Mouse (Mus musculus): ENCODE measurements around the gene Tnks1bp1. TPM values are rescaled to one million over a fixed set of nuclear protein-coding genes. Genes with fewer than 3 reads are reported as not detected.

Tnks1bp1 gene
- polyA plus RNA-seq, 1 experiment: 36.9 TPM

GRCm38 (mm10) chr2:85093376-85093775 is 45.6 kb downstream of the Tnks1bp1 start:
- H3K27ac ChIP-seq (ENCODE audit: control insufficient read depth, insufficient read depth, low read length): no peak overlapping the region
- H3K4me1 ChIP-seq (replicated peaks; ENCODE audit: control insufficient read depth, insufficient read depth, low read length): no peaks in the 10 kb centered on the region
- WGBS: 90% methylated on average over 1 of the region's 1 CpGs
- no peak for DNase-seq
- H3K36me3 ChIP-seq (ENCODE audit: control insufficient read depth, insufficient read depth, low read length): no peaks in the 10 kb centered on the region
- TF ChIP-seq POLR2A (IDR thresholded peaks at IDR 0.05; ENCODE audit: control insufficient read depth, extremely low read depth, insufficient read depth, low read length, poor library complexity) (no peak), CTCF (IDR thresholded peaks at IDR 0.05; ENCODE audit: borderline replicate concordance, control insufficient read depth, extremely low read depth, insufficient read depth, low read length, poor library complexity) (no peak)
- H3K4me3 ChIP-seq (ENCODE audit: control insufficient read depth, insufficient read depth, low read length): no peak overlapping the region
- H3K27me3 ChIP-seq (ENCODE audit: control insufficient read depth, insufficient read depth, low read length): no peaks in the 10 kb centered on the region

- no peak overlapping the region for H3K27ac ChIP-seq (ENCODE audit: control insufficient read depth, insufficient read depth, low read length)
- no peaks in the 10 kb centered on the region for H3K36me3 ChIP-seq (ENCODE audit: control insufficient read depth, insufficient read depth, low read length)
- no peak overlapping the region for H3K4me3 ChIP-seq (ENCODE audit: control insufficient read depth, insufficient read depth, low read length)
- H3K4me1 ChIP-seq (replicated peaks; ENCODE audit: control insufficient read depth, insufficient read depth, low read length): no peaks in the 10 kb centered on the region
- TF ChIP-seq POLR2A (IDR thresholded peaks at IDR 0.05; ENCODE audit: control insufficient read depth, extremely low read depth, insufficient read depth, low read length, poor library complexity): no peak
- no peak for DNase-seq
- H3K27me3 ChIP-seq (ENCODE audit: control insufficient read depth, insufficient read depth, low read length): no peaks in the 10 kb centered on the region
- WGBS: 94% methylated on average over 5 of the region's 5 CpGs
These were observed 48.1 kb downstream of the Tnks1bp1 start for GRCm38 (mm10) chr2:85095906-85096305.

- Histone ChIP-seq H3K27me3 (ENCODE audit: control insufficient read depth, insufficient read depth, low read length) (no peaks in the 10 kb centered on the region), H3K27ac (ENCODE audit: control insufficient read depth, insufficient read depth, low read length) (no peak overlapping the region), H3K36me3 (ENCODE audit: control insufficient read depth, insufficient read depth, low read length) (no peaks in the 10 kb centered on the region), H3K4me3 (ENCODE audit: control insufficient read depth, insufficient read depth, low read length) (no peak overlapping the region), H3K4me1 (replicated peaks; ENCODE audit: control insufficient read depth, insufficient read depth, low read length) (no peaks in the 10 kb centered on the region)
- DNase-seq: no peak
- TF ChIP-seq CTCF (IDR thresholded peaks at IDR 0.05; ENCODE audit: borderline replicate concordance, control insufficient read depth, extremely low read depth, insufficient read depth, low read length, poor library complexity) (no peak), POLR2A (IDR thresholded peaks at IDR 0.05; ENCODE audit: control insufficient read depth, extremely low read depth, insufficient read depth, low read length, poor library complexity) (no peak)
- WGBS: 97% methylated on average over 2 of the region's 2 CpGs
These were observed 50.2 kb downstream of the Tnks1bp1 start for GRCm38 (mm10) chr2:85098014-85098413.

GRCm38 (mm10) chr2:85098824-85099511 is 51.1 kb downstream of the Tnks1bp1 start:
- TF ChIP-seq CTCF (IDR thresholded peaks at IDR 0.05; ENCODE audit: borderline replicate concordance, control insufficient read depth, extremely low read depth, insufficient read depth, low read length, poor library complexity): no peak
- no peak for TF ChIP-seq POLR2A (IDR thresholded peaks at IDR 0.05; ENCODE audit: control insufficient read depth, extremely low read depth, insufficient read depth, low read length, poor library complexity)
- H3K4me1 ChIP-seq (replicated peaks; ENCODE audit: control insufficient read depth, insufficient read depth, low read length): no peaks in the 10 kb centered on the region
- H3K36me3 ChIP-seq (ENCODE audit: control insufficient read depth, insufficient read depth, low read length): no peaks in the 10 kb centered on the region
- no peak overlapping the region for H3K27ac ChIP-seq (ENCODE audit: control insufficient read depth, insufficient read depth, low read length)
- DNase-seq: no peak
- 87% methylated on average over 7 of the region's 7 CpGs for WGBS
- no peak overlapping the region for H3K4me3 ChIP-seq (ENCODE audit: control insufficient read depth, insufficient read depth, low read length)
- H3K27me3 ChIP-seq (ENCODE audit: control insufficient read depth, insufficient read depth, low read length): no peaks in the 10 kb centered on the region

GRCm38 (mm10) chr2:85103201-85103600 is 55.4 kb downstream of the Tnks1bp1 start:
- Histone ChIP-seq H3K4me3 (ENCODE audit: control insufficient read depth, insufficient read depth, low read length) (no peak overlapping the region), H3K4me1 (replicated peaks; ENCODE audit: control insufficient read depth, insufficient read depth, low read length) (no peaks in the 10 kb centered on the region), H3K27me3 (ENCODE audit: control insufficient read depth, insufficient read depth, low read length) (no peaks in the 10 kb centered on the region), H3K27ac (ENCODE audit: control insufficient read depth, insufficient read depth, low read length) (no peak overlapping the region), H3K36me3 (ENCODE audit: control insufficient read depth, insufficient read depth, low read length) (no peaks in the 10 kb centered on the region)
- no peak for TF ChIP-seq CTCF (IDR thresholded peaks at IDR 0.05; ENCODE audit: borderline replicate concordance, control insufficient read depth, extremely low read depth, insufficient read depth, low read length, poor library complexity)
- TF ChIP-seq POLR2A (IDR thresholded peaks at IDR 0.05; ENCODE audit: control insufficient read depth, extremely low read depth, insufficient read depth, low read length, poor library complexity): no peak
- DNase-seq: no peak
- WGBS: 92% methylated on average over 8 of the region's 8 CpGs

GRCm38 (mm10) chr2:85105426-85106013 is 57.7 kb downstream of the Tnks1bp1 start:
- Histone ChIP-seq H3K4me1 (replicated peaks; ENCODE audit: control insufficient read depth, insufficient read depth, low read length) (no peaks in the 10 kb centered on the region), H3K4me3 (ENCODE audit: control insufficient read depth, insufficient read depth, low read length) (no peak overlapping the region), H3K36me3 (ENCODE audit: control insufficient read depth, insufficient read depth, low read length) (no peaks in the 10 kb centered on the region), H3K27ac (ENCODE audit: control insufficient read depth, insufficient read depth, low read length) (no peak overlapping the region), H3K27me3 (ENCODE audit: control insufficient read depth, insufficient read depth, low read length) (no peaks in the 10 kb centered on the region)
- WGBS: 40% methylated on average over 11 of the region's 11 CpGs
- no peak for TF ChIP-seq CTCF (IDR thresholded peaks at IDR 0.05; ENCODE audit: borderline replicate concordance, control insufficient read depth, extremely low read depth, insufficient read depth, low read length, poor library complexity)
- TF ChIP-seq POLR2A (IDR thresholded peaks at IDR 0.05; ENCODE audit: control insufficient read depth, extremely low read depth, insufficient read depth, low read length, poor library complexity): no peak
- DNase-seq: no peak

Measured in thymus, adult 2 months (tissue).